Mouse (Mus musculus): ENCODE results near the gene Trmt1l. TPM values are rescaled to one million over a fixed set of nuclear protein-coding genes. Genes with fewer than 3 reads are reported as not detected.

Trmt1l gene
- polyA plus RNA-seq, 1 experiment: 14.6 TPM

DNA sequence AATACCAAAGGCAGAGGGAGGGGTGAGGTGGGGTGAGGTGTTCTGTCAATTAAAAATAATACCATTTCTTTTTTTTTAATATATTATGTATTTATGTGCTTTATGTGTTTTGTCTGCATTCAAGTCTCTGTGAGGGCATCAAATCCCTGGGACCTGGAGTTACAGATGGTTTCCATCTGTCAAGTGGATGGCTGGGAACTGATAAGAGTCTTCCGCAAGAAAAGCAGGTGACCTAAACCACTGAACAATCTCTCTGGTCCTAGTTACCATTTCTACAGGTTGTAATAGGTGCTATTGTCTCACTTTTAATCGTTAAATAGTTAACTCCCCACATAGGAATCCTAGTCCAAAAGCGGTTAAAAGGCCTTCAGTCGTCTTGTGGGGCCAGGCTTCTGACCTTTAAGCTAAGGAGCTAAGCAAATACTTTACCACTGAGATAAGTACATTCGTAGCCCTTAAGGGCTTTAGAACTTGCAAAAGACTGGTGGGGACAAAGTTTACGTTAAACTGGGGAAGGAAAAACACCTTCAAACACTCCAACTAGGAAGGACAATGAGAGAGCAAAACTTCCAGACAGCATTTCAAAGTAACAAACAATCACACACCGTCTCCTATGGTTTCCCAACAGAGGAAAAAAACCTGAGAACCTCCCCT, 1.3 kb upstream of the Trmt1l start:
- Histone ChIP-seq H3K27me3 (ENCODE audit: control insufficient read depth, insufficient read depth, insufficient read length) (no peaks in the 10 kb centered on the region), H3K79me2 (ENCODE audit: control insufficient read depth, insufficient read depth) (peaks cover 57% of the 10 kb centered on the region), H3K36me3 (ENCODE audit: control insufficient read depth, insufficient read depth) (peaks cover 15% of the 10 kb centered on the region), H3ac (ENCODE audit: control insufficient read depth, insufficient read length) (peak overlapping the region; percentile 50), H3K4me3 (peak overlapping the region; percentile 66), H3K4me2 (ENCODE audit: low read depth) (peak overlapping the region; percentile 87)
- TF ChIP-seq SRF (IDR thresholded peaks at IDR 0.05; ENCODE audit: control insufficient read depth, insufficient read length, low read depth): no peak
- no peak for TF ChIP-seq TCF3 (IDR thresholded peaks at IDR 0.05; ENCODE audit: insufficient read length, low read depth)
- no peak for TF ChIP-seq USF1 (IDR thresholded peaks at IDR 0.05; ENCODE audit: low read depth)
- no peak for TF ChIP-seq MYOG (IDR thresholded peaks at IDR 0.05; ENCODE audit: control insufficient read depth in 1 of 3, insufficient read depth in 1 of 3, insufficient read length in 2 of 3, low read depth in 2 of 3)
- no peak for TF ChIP-seq MYOD1 (IDR thresholded peaks at IDR 0.05; ENCODE audit: control insufficient read depth in 1 of 3, insufficient read length in 2 of 3, low read depth in 2 of 3)

DNA sequence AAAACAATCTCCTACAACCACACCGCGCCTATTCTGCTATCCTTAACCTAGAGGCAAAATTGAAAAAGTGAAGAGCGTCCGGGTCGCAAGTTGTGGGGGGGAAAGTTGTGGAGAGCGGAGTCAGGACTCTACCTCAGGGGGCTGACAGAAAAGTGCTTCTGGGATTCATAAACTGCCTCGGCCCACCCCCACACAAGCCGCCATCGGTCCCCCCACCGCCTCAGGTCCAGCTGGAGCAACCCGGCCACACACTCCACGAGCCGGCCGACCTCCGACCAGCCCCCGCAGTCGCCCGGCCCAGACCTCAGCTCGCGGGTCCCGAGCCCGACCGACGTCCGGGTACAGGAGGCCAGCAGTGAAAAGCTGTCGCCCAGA, 467 bp upstream of the Trmt1l start:
- peak overlapping the region; percentile 87 for H3K4me2 ChIP-seq (ENCODE audit: low read depth)
- peak overlapping the region; percentile 66 for H3K4me3 ChIP-seq
- peaks cover 7% of the 10 kb centered on the region for H3K36me3 ChIP-seq (ENCODE audit: control insufficient read depth, insufficient read depth)
- H3K79me2 ChIP-seq (ENCODE audit: control insufficient read depth, insufficient read depth): peaks cover 57% of the 10 kb centered on the region
- no peak for TF ChIP-seq MYOD1 (IDR thresholded peaks at IDR 0.05; ENCODE audit: control insufficient read depth in 1 of 3, insufficient read length in 2 of 3, low read depth in 2 of 3)
- no peak for TF ChIP-seq CEBPB (IDR thresholded peaks at IDR 0.05; ENCODE audit: insufficient read depth, poor library complexity, severe bottlenecking)
- TF ChIP-seq E2F4 (IDR thresholded peaks at IDR 0.05; ENCODE audit: insufficient read depth): no peak
- no peak for TF ChIP-seq REST (IDR thresholded peaks at IDR 0.05; ENCODE audit: insufficient read depth, insufficient read length)
- TF ChIP-seq MAX (IDR thresholded peaks at IDR 0.05; ENCODE audit: low read depth): no peak
- TF ChIP-seq POLR2AphosphoS2 (IDR thresholded peaks at IDR 0.05; ENCODE audit: insufficient read length, low read depth): no peak
- no peak for TF ChIP-seq SRF (IDR thresholded peaks at IDR 0.05; ENCODE audit: control insufficient read depth, insufficient read length, low read depth)
- TF ChIP-seq TCF12 (IDR thresholded peaks at IDR 0.05; ENCODE audit: insufficient read depth, poor library complexity, severe bottlenecking): no peak
- TF ChIP-seq MYOG (IDR thresholded peaks at IDR 0.05; ENCODE audit: control insufficient read depth in 1 of 3, insufficient read depth in 1 of 3, insufficient read length in 2 of 3, low read depth in 2 of 3): no peak
- no peak for TF ChIP-seq POLR2A (IDR thresholded peaks at IDR 0.05; ENCODE audit: insufficient read length, low read depth)
- TF ChIP-seq TCF3 (IDR thresholded peaks at IDR 0.05; ENCODE audit: insufficient read length, low read depth): no peak
- TF ChIP-seq USF1 (IDR thresholded peaks at IDR 0.05; ENCODE audit: low read depth): no peak
- no peaks in the 10 kb centered on the region for H3K27me3 ChIP-seq (ENCODE audit: control insufficient read depth, insufficient read depth, insufficient read length)
- peak overlapping the region; percentile 50 for H3ac ChIP-seq (ENCODE audit: control insufficient read depth, insufficient read length)

DNA sequence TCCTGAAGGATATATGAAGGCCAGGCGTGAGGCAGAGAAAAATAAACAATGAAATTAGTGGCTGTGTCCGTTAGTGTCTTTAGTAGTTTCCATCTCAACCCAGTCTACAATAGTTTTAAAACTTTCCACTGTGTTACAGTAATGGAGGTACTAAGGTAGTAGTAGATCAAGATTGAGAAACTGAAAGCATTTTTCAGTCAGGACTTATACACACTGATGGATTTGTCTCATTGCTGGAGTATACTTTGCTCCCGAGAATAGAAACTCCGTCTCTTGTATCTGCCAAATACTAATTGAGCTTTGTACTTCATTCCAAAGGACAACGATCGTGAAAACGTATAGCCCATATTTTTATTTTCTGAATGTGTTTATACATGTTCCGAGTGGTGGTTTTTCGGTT, 974 bp downstream of the Trmt1l start:
- peaks cover 53% of the 10 kb centered on the region for H3K79me2 ChIP-seq (ENCODE audit: control insufficient read depth, insufficient read depth)
- no peaks in the 10 kb centered on the region for H3K27me3 ChIP-seq (ENCODE audit: control insufficient read depth, insufficient read depth, insufficient read length)
- peak overlapping the region; percentile 50 for H3ac ChIP-seq (ENCODE audit: control insufficient read depth, insufficient read length)
- peak overlapping the region; percentile 75 for H3K4me2 ChIP-seq (ENCODE audit: low read depth)
- no peaks in the 10 kb centered on the region for H3K36me3 ChIP-seq (ENCODE audit: control insufficient read depth, insufficient read depth)
- peak overlapping the region; percentile 66 for H3K4me3 ChIP-seq
- TF ChIP-seq TCF12 (IDR thresholded peaks at IDR 0.05; ENCODE audit: insufficient read depth, poor library complexity, severe bottlenecking) (no peak), POLR2A (IDR thresholded peaks at IDR 0.05; ENCODE audit: insufficient read length, low read depth) (no peak), TCF3 (IDR thresholded peaks at IDR 0.05; ENCODE audit: insufficient read length, low read depth) (no peak), MAX (IDR thresholded peaks at IDR 0.05; ENCODE audit: low read depth) (no peak), SRF (IDR thresholded peaks at IDR 0.05; ENCODE audit: control insufficient read depth, insufficient read length, low read depth) (no peak), CEBPB (IDR thresholded peaks at IDR 0.05; ENCODE audit: insufficient read depth, poor library complexity, severe bottlenecking) (no peak)

DNA sequence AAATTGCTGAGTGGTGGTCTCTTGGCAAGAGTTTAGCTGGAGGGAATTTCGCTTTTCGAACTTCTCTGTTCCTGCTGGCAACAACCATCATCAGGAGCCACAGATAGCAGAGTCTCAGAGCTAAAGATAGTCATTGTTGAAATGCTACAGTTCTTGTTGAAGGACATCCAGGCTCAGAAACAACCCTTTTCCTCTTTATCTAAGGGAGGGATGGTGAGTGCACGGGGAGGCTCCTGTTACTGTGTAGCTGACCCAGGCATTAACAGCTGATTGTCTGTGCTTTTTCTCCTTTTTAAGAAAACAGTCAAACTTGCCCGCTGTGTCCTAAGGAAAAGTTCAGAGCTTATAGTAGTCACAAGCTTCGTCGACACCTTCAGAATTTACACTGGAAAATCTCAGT, 7.1 kb downstream of the Trmt1l start:
- no peak overlapping the region for H3K4me2 ChIP-seq (ENCODE audit: low read depth)

DNA sequence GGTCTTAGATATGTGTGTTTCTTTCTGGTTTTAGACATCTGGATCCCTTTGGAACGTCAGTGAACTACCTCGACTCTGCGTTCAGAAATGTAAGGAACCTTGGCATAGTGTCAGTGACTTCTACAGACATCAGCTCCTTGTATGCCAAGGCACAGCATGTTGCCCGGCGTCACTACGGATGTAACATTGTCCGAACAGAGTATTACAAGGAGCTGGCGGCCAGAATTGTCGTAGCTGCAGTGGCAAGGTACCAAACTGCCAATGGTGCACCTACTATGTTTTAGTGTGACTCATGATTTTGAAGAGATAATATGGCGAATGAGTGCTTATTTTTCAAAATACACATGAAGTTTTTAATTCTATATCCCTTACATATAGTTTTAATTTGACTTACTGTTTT, 21.5 kb downstream of the Trmt1l start:
- TF ChIP-seq E2F4 (IDR thresholded peaks at IDR 0.05; ENCODE audit: insufficient read depth) (no peak), SRF (IDR thresholded peaks at IDR 0.05; ENCODE audit: control insufficient read depth, insufficient read length, low read depth) (no peak), TCF12 (IDR thresholded peaks at IDR 0.05; ENCODE audit: insufficient read depth, poor library complexity, severe bottlenecking) (no peak), MYOG (IDR thresholded peaks at IDR 0.05; ENCODE audit: control insufficient read depth in 1 of 3, insufficient read depth in 1 of 3, insufficient read length in 2 of 3, low read depth in 2 of 3) (no peak), POLR2AphosphoS2 (IDR thresholded peaks at IDR 0.05; ENCODE audit: insufficient read length, low read depth) (no peak), USF1 (IDR thresholded peaks at IDR 0.05; ENCODE audit: low read depth) (no peak), MAX (IDR thresholded peaks at IDR 0.05; ENCODE audit: low read depth) (no peak), TCF3 (IDR thresholded peaks at IDR 0.05; ENCODE audit: insufficient read length, low read depth) (no peak), MYOD1 (IDR thresholded peaks at IDR 0.05; ENCODE audit: control insufficient read depth in 1 of 3, insufficient read length in 2 of 3, low read depth in 2 of 3) (no peak)
- Histone ChIP-seq H3K27me3 (ENCODE audit: control insufficient read depth, insufficient read depth, insufficient read length) (no peaks in the 10 kb centered on the region), H3K4me3 (no peak overlapping the region), H3ac (ENCODE audit: control insufficient read depth, insufficient read length) (no peak overlapping the region), H3K79me2 (ENCODE audit: control insufficient read depth, insufficient read depth) (no peaks in the 10 kb centered on the region), H3K36me3 (ENCODE audit: control insufficient read depth, insufficient read depth) (peaks cover 27% of the 10 kb centered on the region), H3K4me2 (ENCODE audit: low read depth) (no peak overlapping the region)

More for the DNA sequence above, 7.1 kb downstream of the Trmt1l start:
- Histone ChIP-seq H3K27me3 (ENCODE audit: control insufficient read depth, insufficient read depth, insufficient read length) (no peaks in the 10 kb centered on the region), H3K36me3 (ENCODE audit: control insufficient read depth, insufficient read depth) (peaks cover 17% of the 10 kb centered on the region), H3K79me2 (ENCODE audit: control insufficient read depth, insufficient read depth) (peaks cover 7% of the 10 kb centered on the region), H3K4me3 (no peak overlapping the region), H3ac (ENCODE audit: control insufficient read depth, insufficient read length) (no peak overlapping the region)
- TF ChIP-seq MYOG (IDR thresholded peaks at IDR 0.05; ENCODE audit: control insufficient read depth in 1 of 3, insufficient read depth in 1 of 3, insufficient read length in 2 of 3, low read depth in 2 of 3) (no peak), POLR2A (IDR thresholded peaks at IDR 0.05; ENCODE audit: insufficient read length, low read depth) (no peak), MYOD1 (IDR thresholded peaks at IDR 0.05; ENCODE audit: control insufficient read depth in 1 of 3, insufficient read length in 2 of 3, low read depth in 2 of 3) (no peak), E2F4 (IDR thresholded peaks at IDR 0.05; ENCODE audit: insufficient read depth) (no peak), REST (IDR thresholded peaks at IDR 0.05; ENCODE audit: insufficient read depth, insufficient read length) (no peak), MAX (IDR thresholded peaks at IDR 0.05; ENCODE audit: low read depth) (no peak), TCF3 (IDR thresholded peaks at IDR 0.05; ENCODE audit: insufficient read length, low read depth) (no peak), USF1 (IDR thresholded peaks at IDR 0.05; ENCODE audit: low read depth) (no peak), TCF12 (IDR thresholded peaks at IDR 0.05; ENCODE audit: insufficient read depth, poor library complexity, severe bottlenecking) (no peak), CEBPB (IDR thresholded peaks at IDR 0.05; ENCODE audit: insufficient read depth, poor library complexity, severe bottlenecking) (no peak), POLR2AphosphoS2 (IDR thresholded peaks at IDR 0.05; ENCODE audit: insufficient read length, low read depth) (no peak), SRF (IDR thresholded peaks at IDR 0.05; ENCODE audit: control insufficient read depth, insufficient read length, low read depth) (no peak)
